Mouse (Mus musculus): ENCODE results near the gene Fam89b. TPM values are rescaled to one million over a fixed set of nuclear protein-coding genes. Genes with fewer than 3 reads are reported as not detected.
A peak's percentile ranks its signal among the peaks of the same experiment; 100 is the strongest.

The Fam89b gene
- polyA plus RNA-seq (2015; fragmentation: Nextera tagmentation; extraction: Ambion mirVana), result 68.6 and 72.3 TPM in 2 replicates

DNA sequence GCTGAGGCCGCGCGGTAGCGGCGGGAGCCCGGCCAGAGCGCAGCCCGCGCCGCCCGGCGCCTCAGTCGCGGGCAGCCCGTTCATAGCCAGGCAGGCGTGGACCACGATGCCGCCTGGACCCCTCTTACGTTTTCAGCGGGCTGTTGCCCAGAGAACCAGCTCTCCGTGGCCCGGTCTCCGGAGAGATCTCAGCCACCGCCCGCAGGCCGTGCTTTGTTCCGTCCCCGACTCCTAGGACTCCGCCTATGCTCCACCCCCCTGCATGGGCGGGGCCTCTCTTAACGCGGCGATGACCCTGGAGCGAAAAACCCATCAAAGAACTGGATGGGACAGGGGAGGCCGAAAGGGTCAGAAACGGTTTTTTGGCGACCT, at the start of gene Fam89b:
Gene Fam89b, minus strand, starts transcription at position 210 of the 372 bp plus-strand sequence.
- H3K4me1 ChIP-seq (ENCODE audit: control insufficient read depth, insufficient read depth, low read length), result peaks cover 35% of the 10 kb centered on the region
- peak within 1 kb of the TSS; percentile 92 for H3K27ac ChIP-seq (ENCODE audit: low read length)
- peak within 1 kb of the TSS; percentile 93 for H3K4me3 ChIP-seq (ENCODE audit: low read length)
- H3K9ac ChIP-seq (ENCODE audit: low read length), result peak within 1 kb of the TSS; percentile 98
- peaks cover 3% of the 10 kb centered on the region; the same call in 1 of the 2 replicates for H3K36me3 ChIP-seq (ENCODE audit: control insufficient read depth, insufficient read depth)
- under 1% methylated on average over 37 of the region's 37 CpGs for WGBS
- H3K27me3 ChIP-seq (ENCODE audit: control insufficient read depth, insufficient read depth, low read length), result no peaks in the 10 kb centered on the region
- H3K9me3 ChIP-seq (replicated peaks; ENCODE audit: control insufficient read depth, low read length), result no peaks in the 10 kb centered on the region
- H3K4me2 ChIP-seq (ENCODE audit: low read depth, low read length), result peak within 1 kb of the TSS; percentile 97
- ATAC-seq (replicated peaks; ENCODE audit: extremely low read depth, insufficient read depth, low FRiP score), result peak; percentile 64

DNA sequence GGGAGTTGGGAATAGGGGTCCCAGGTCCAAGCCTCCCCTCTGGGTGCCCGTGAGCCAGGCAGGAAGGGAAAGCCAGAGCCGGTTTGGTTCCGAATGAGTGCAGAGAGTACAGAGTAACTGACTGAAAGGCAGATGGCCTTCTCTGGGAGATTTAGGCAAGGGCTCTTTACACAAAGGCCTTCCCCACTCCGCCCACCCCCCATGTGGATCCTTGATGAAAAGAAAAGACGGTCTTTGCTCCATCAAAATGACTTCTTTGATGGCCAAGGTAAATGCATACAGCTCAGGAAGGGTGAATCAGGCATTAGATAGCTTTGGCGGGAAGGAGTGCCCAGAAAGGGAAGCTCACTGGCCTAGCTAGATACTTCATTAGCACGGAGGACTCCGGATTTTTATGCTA, 48.9 kb upstream of the Fam89b start:
- WGBS, result 57% methylated on average over 8 of the region's 8 CpGs
- H3K9ac ChIP-seq (ENCODE audit: low read length), result no peak overlapping the region
- H3K4me2 ChIP-seq (ENCODE audit: low read depth, low read length), result no peak overlapping the region
- no peaks in the 10 kb centered on the region for H3K4me1 ChIP-seq (ENCODE audit: control insufficient read depth, insufficient read depth, low read length)
- H3K27ac ChIP-seq (ENCODE audit: low read length), result no peak overlapping the region
- ATAC-seq (replicated peaks; ENCODE audit: extremely low read depth, insufficient read depth, low FRiP score), result no peak
- no peaks in the 10 kb centered on the region for H3K9me3 ChIP-seq (replicated peaks; ENCODE audit: control insufficient read depth, low read length)
- H3K27me3 ChIP-seq (ENCODE audit: control insufficient read depth, insufficient read depth, low read length), result no peaks in the 10 kb centered on the region
- H3K36me3 ChIP-seq (ENCODE audit: control insufficient read depth, insufficient read depth), result no peaks in the 10 kb centered on the region
- no peak overlapping the region for H3K4me3 ChIP-seq (ENCODE audit: low read length)

DNA sequence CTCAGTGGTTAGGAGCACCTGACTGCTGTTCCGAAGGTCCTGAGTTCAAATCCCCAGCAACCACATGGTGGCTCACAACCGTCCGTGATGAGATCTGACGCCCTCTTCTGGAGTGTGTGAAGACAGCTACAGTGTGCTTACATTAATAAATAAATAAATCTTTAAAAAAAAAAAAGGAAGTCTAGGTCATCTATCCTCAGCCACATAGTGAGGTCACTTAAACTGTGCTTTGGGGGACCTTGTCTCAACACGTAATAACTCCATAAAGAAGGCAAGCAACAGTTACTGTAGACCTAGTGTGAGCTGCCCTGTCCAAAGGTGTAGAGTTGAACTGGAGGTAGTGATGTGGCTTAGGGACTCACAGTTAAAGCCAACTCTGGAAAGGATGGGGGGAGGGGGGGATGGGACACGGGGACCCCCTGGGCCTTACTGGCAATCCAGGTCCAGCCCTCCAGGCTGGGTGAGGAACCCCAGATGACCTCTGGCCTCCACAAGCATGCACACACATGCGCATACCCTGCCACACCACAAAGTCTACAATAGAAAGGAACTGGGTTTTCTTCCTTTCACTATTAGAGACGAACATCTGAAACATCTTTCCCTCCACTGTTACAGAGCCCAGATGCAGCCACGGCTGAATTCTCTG, 48.1 kb upstream of the Fam89b start:
- no peaks in the 10 kb centered on the region for H3K36me3 ChIP-seq (ENCODE audit: control insufficient read depth, insufficient read depth)
- no peaks in the 10 kb centered on the region for H3K27me3 ChIP-seq (ENCODE audit: control insufficient read depth, insufficient read depth, low read length)
- no peak overlapping the region for H3K4me2 ChIP-seq (ENCODE audit: low read depth, low read length)
- no peaks in the 10 kb centered on the region for H3K4me1 ChIP-seq (ENCODE audit: control insufficient read depth, insufficient read depth, low read length)
- H3K9me3 ChIP-seq (replicated peaks; ENCODE audit: control insufficient read depth, low read length), result no peaks in the 10 kb centered on the region
- 72% methylated on average over 9 of the region's 9 CpGs for WGBS
- H3K27ac ChIP-seq (ENCODE audit: low read length), result no peak overlapping the region
- ATAC-seq (replicated peaks; ENCODE audit: extremely low read depth, insufficient read depth, low FRiP score), result no peak
- no peak overlapping the region for H3K4me3 ChIP-seq (ENCODE audit: low read length)
- no peak overlapping the region for H3K9ac ChIP-seq (ENCODE audit: low read length)

DNA sequence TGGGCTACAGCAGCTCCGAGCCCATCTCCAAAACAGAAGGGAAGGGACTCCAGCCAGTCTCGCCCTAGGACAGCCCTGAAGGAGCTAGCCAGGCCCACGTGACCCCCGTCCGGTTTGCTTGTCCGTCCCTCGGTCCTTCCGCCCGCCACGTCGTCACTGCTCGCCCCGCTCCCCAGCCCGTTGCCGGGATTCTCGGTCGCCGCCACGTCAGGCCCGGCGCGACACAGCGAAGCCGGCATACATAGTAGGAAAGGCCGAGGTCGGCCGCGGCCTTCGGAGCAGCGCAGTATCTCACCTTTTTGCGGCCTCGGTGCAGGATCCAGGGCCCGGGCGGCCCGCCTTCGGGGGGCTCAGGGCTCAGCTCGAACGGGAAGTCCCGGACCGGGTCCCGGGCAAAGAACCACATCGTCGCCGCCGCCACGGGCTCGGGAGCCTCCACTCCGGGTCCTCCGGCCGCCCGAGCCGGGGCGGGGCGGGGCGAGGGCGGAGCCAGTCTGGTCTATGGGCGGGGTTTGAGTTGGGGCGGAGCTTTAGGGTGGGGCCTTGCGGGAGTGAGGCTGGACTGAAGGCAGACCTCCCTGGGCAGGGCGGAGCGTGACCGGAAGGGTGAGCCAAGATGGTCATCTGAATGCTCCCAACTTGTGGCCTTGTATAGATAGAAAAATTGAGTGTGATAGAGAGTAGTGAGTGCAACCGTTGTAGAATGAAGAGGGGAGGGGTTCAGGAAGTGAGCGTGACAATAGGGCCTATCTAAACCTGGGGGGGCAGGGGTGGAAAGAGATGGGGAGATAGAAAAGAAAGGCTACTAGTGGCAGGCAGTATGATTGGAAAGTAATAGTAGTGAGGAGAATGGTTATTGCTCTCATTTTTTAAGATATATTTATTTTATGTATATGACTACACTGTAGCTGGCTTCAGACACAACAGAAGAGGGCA, 41.7 kb upstream of the Fam89b start, which contains the start of gene Scyl1:
Gene Scyl1, minus strand, starts transcription at position 495 of the 936 bp plus-strand sequence.
- Histone ChIP-seq H3K4me1 (ENCODE audit: control insufficient read depth, insufficient read depth, low read length) (peaks cover 13% of the 10 kb centered on the region), H3K36me3 (ENCODE audit: control insufficient read depth, insufficient read depth) (peaks cover 26% of the 10 kb centered on the region), H3K27me3 (ENCODE audit: control insufficient read depth, insufficient read depth, low read length) (no peaks in the 10 kb centered on the region), H3K9me3 (replicated peaks; ENCODE audit: control insufficient read depth, low read length) (no peaks in the 10 kb centered on the region), H3K9ac (ENCODE audit: low read length) (peak within 1 kb of the TSS; percentile 93), H3K4me3 (ENCODE audit: low read length) (peak within 1 kb of the TSS; percentile 84), H3K27ac (ENCODE audit: low read length) (peak within 1 kb of the TSS; percentile 91), H3K4me2 (ENCODE audit: low read depth, low read length) (peak within 1 kb of the TSS; percentile 81)
- peak; percentile 99 for ATAC-seq (replicated peaks; ENCODE audit: extremely low read depth, insufficient read depth, low FRiP score)
- under 1% methylated on average over 64 of the region's 64 CpGs for WGBS

DNA sequence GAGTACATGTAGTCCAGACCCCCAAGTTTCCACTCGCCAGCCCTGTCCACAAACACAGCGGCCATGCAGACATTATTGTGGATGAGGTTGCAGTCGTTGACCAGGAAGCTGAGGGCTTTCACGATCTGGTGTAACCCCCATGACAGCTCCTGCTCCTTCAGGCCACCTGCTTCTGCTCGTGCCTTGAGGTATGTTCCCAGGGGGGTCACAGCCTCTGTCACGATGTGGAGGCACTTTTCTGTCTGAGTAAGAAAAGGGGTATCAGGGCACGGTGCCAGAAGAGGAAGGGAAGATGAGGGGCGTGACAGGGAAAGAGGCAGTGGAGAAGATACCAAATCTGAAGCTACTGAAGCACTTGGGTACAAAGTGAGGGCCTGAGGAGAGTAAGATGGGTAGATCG, 40.9 kb upstream of the Fam89b start:
- Histone ChIP-seq H3K27me3 (ENCODE audit: control insufficient read depth, insufficient read depth, low read length) (no peaks in the 10 kb centered on the region), H3K4me1 (ENCODE audit: control insufficient read depth, insufficient read depth, low read length) (peaks cover 13% of the 10 kb centered on the region), H3K9ac (ENCODE audit: low read length) (peak overlapping the region; percentile 93), H3K36me3 (ENCODE audit: control insufficient read depth, insufficient read depth) (peaks cover 35% of the 10 kb centered on the region), H3K27ac (ENCODE audit: low read length) (peak overlapping the region; percentile 91), H3K4me3 (ENCODE audit: low read length) (peak overlapping the region; percentile 84), H3K4me2 (ENCODE audit: low read depth, low read length) (peak overlapping the region; percentile 81), H3K9me3 (replicated peaks; ENCODE audit: control insufficient read depth, low read length) (no peaks in the 10 kb centered on the region)
- WGBS, result 33% methylated on average over 9 of the region's 9 CpGs
- ATAC-seq (replicated peaks; ENCODE audit: extremely low read depth, insufficient read depth, low FRiP score), result no peak

DNA sequence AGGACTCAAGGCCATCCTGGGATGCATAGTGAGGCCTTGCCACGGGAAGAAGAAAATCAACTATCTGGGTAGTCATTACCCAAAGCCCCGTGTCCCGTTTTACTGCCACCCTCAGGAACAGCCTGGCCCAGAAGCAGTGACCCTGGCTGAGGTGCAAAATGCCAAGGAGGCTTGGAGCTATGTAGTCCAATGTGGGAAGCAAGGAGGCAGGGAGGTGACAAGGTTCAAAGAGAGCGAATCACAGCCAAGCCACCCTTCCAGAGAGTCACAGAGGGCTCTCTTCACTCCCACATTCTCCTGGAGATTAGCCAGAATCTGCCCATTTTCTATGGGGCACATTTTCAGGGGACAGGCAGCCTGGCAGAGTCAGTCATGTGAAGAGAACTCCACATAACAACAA, 37.8 kb upstream of the Fam89b start:
- no peak overlapping the region for H3K27ac ChIP-seq (ENCODE audit: low read length)
- 88% methylated on average over 4 of the region's 4 CpGs for WGBS
- H3K4me2 ChIP-seq (ENCODE audit: low read depth, low read length), result no peak overlapping the region
- peaks cover 57% of the 10 kb centered on the region for H3K36me3 ChIP-seq (ENCODE audit: control insufficient read depth, insufficient read depth)
- no peak overlapping the region for H3K9ac ChIP-seq (ENCODE audit: low read length)
- H3K9me3 ChIP-seq (replicated peaks; ENCODE audit: control insufficient read depth, low read length), result no peaks in the 10 kb centered on the region
- no peak for ATAC-seq (replicated peaks; ENCODE audit: extremely low read depth, insufficient read depth, low FRiP score)
- H3K27me3 ChIP-seq (ENCODE audit: control insufficient read depth, insufficient read depth, low read length), result no peaks in the 10 kb centered on the region
- H3K4me1 ChIP-seq (ENCODE audit: control insufficient read depth, insufficient read depth, low read length), result peaks cover 13% of the 10 kb centered on the region
- no peak overlapping the region for H3K4me3 ChIP-seq (ENCODE audit: low read length)

DNA sequence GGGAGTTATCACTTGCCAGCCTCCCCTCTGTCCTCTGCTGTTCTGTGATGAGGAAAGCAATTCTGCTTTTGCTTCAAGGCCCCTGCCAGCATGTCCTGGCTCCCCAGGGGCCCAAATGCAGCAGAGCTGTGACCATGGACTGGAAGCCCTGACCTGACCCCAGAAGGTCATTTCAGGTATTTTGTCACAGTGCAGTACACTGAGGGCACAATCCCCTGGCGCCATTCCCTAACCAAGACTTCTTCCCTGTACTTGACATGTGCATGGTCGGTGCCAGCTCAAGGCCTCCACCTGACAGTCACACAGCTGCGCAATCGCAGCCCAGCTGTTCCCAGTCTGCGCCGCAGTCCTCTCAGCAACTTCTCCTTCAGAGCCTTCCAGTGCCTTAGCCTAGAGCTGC, 33.7 kb upstream of the Fam89b start:
- H3K4me3 ChIP-seq (ENCODE audit: low read length), result no peak overlapping the region
- H3K9me3 ChIP-seq (replicated peaks; ENCODE audit: control insufficient read depth, low read length), result no peaks in the 10 kb centered on the region
- H3K4me2 ChIP-seq (ENCODE audit: low read depth, low read length), result no peak overlapping the region
- no peaks in the 10 kb centered on the region for H3K27me3 ChIP-seq (ENCODE audit: control insufficient read depth, insufficient read depth, low read length)
- peaks cover 76% of the 10 kb centered on the region for H3K36me3 ChIP-seq (ENCODE audit: control insufficient read depth, insufficient read depth)
- H3K4me1 ChIP-seq (ENCODE audit: control insufficient read depth, insufficient read depth, low read length), result no peaks in the 10 kb centered on the region
- H3K9ac ChIP-seq (ENCODE audit: low read length), result no peak overlapping the region
- WGBS, result 93% methylated on average over 6 of the region's 6 CpGs
- ATAC-seq (replicated peaks; ENCODE audit: extremely low read depth, insufficient read depth, low FRiP score), result no peak
- no peak overlapping the region for H3K27ac ChIP-seq (ENCODE audit: low read length)

DNA sequence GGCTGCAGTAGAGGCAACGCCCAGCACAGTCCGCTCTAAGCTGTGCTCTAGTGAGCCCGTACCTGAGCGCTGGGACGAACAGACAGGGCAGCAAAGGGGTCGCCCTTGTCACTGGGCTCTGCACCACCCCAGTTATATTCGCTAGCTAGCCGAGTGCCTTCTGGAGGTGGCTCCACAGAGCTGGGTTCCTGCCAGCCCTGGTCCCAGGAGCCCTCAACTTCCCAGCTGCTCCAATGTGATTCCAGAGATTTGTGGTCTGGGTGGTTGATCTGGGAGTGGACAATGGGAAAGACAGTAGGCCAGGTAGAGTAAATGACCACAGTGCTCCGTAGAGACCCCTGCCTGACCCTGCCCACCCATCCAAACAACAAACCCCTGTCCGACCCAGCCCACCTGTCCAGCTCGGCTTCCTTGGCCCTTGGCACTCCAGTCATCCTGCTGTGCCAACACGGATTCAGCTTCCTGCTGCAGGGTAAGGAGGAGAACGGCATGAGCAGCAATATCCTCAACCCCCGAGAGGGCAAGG, 29.5 kb upstream of the Fam89b start:
- 87% methylated on average over 14 of the region's 14 CpGs for WGBS

More for the DNA sequence above, 29.5 kb upstream of the Fam89b start:
- Histone ChIP-seq H3K9ac (ENCODE audit: low read length) (no peak overlapping the region), H3K9me3 (replicated peaks; ENCODE audit: control insufficient read depth, low read length) (no peaks in the 10 kb centered on the region), H3K4me1 (ENCODE audit: control insufficient read depth, insufficient read depth, low read length) (peaks cover 8% of the 10 kb centered on the region), H3K27me3 (ENCODE audit: control insufficient read depth, insufficient read depth, low read length) (peaks cover 6% of the 10 kb centered on the region; the same call in 1 of the 2 replicates), H3K27ac (ENCODE audit: low read length) (no peak overlapping the region), H3K36me3 (ENCODE audit: control insufficient read depth, insufficient read depth) (peaks cover 46% of the 10 kb centered on the region), H3K4me2 (ENCODE audit: low read depth, low read length) (no peak overlapping the region), H3K4me3 (ENCODE audit: low read length) (no peak overlapping the region)
- ATAC-seq (replicated peaks; ENCODE audit: extremely low read depth, insufficient read depth, low FRiP score), result no peak

Measured in heart, embryonic 16.5 days (tissue).